Mouse (Mus musculus) forebrain, embryonic 14.5 days (tissue): ENCODE results near the gene Pgp. TPM values are rescaled to one million over a fixed set of nuclear protein-coding genes. Genes with fewer than 3 reads are reported as not detected.

Experiments used
- ATAC-seq: fragments of 200-750 bp; cut with Nextera tagmentation; 2 replicates; pipeline ENCODE4 v1.8.0; 2017; ENCODE audit warnings: mild to moderate bottlenecking, moderate library complexity
- DNase-seq: peaks from one replicate; pipeline ENCODE4 v3.0.0-alpha.2; 2015; ENCODE audit warnings: low spot score
- H3K27ac ChIP-seq: fragments of 300-500 bp; sonication (generic); 2 replicates; pipeline ENCODE4 v1.5.1; 2014; ENCODE audit warnings: low read depth, mild to moderate bottlenecking, control low read depth, low read length, moderate library complexity
- H3K27me3 ChIP-seq: fragments of 300-500 bp; sonication (generic); replicated peaks from 2 replicates; pipeline ENCODE4 v1.6.1; 2014; ENCODE audit warnings: low read length, control low read depth, mixed read lengths; ENCODE audit not compliant: control insufficient read depth, insufficient read depth
- H3K36me3 ChIP-seq: fragments of 300-500 bp; sonication (generic); 2 replicates; pipeline ENCODE4 v1.6.1; 2014; ENCODE audit warnings: low read length, control low read depth; ENCODE audit not compliant: control insufficient read depth, insufficient read depth
- H3K4me1 ChIP-seq: fragments of 300-500 bp; sonication (generic); 2 replicates; pipeline ENCODE4 v1.6.1; 2014; ENCODE audit warnings: antibody characterized with exemption, low read length, control low read depth; ENCODE audit not compliant: control insufficient read depth, insufficient read depth
- H3K4me2 ChIP-seq: fragments of 300-500 bp; sonication (generic); 2 replicates; pipeline ENCODE4 v1.6.1; 2014; ENCODE audit warnings: mild to moderate bottlenecking, control low read depth, low read length
- H3K4me3 ChIP-seq: fragments of 300-500 bp; sonication (generic); 2 replicates; pipeline ENCODE4 v1.5.1; 2014; ENCODE audit warnings: low read depth, low read length, control low read depth
- H3K9ac ChIP-seq: fragments of 300-500 bp; sonication (generic); 2 replicates; pipeline ENCODE4 v1.6.1; 2014; ENCODE audit warnings: mild to moderate bottlenecking, low read length, control low read depth, moderate library complexity
- H3K9me3 ChIP-seq: fragments of 300-500 bp; sonication (generic); replicated peaks from 2 replicates; pipeline ENCODE4 v1.6.1; 2016; ENCODE audit warnings: low read length, control low read depth, mixed read lengths; ENCODE audit not compliant: control insufficient read depth
- WGBS: fragments of 180-500 bp; shearing (Covaris S2); extraction: QIAGEN DNeasy Blood & Tissue Kit; methylation state at CpG from one replicate; pipeline ENCODE4 v1.1.7; 2014; 5-methylcytosine and 5-hydroxymethylcytosine counted together
- polyA plus RNA-seq: library from polyadenylated mRNA; unstranded; fragments of >200 nt; fragmentation: Nextera tagmentation; extraction: Ambion mirVana; gene quantifications from 2 replicates; pipeline ENCODE4 v1.2.1, GENCODE M21; 2014

The Pgp gene
- polyA plus RNA-seq, 1 experiment from 2014 or later, result 54.7 TPM

DNA sequence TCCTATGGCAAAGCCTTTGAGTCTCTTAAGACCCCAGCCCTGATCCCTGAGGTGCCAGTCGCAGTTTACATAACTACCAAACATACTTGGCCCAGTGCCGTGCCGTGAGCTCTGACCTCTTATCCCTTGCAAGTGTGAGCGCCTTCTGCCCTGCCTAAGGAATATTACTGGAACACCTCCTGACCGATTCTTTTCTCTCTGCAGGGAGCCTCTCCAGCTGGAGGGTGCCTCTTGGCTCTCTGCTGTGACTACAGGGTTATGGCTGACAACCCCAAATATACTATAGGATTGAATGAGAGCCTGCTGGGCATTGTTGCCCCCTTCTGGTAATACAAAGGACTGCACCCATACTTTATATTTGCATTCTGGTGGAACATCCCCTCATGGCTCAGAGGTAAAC is 33.2 kb upstream of the Pgp start:
- 74% methylated on average over 5 of the region's 5 CpGs for WGBS
- Histone ChIP-seq H3K27me3 (no peaks in the 10 kb centered on the region), H3K4me3 (no peak overlapping the region), H3K4me1 (no peaks in the 10 kb centered on the region), H3K27ac (no peak overlapping the region), H3K9ac (no peak overlapping the region), H3K9me3 (no peaks in the 10 kb centered on the region), H3K4me2 (no peak overlapping the region), H3K36me3 (peaks cover 61% of the 10 kb centered on the region)
- DNase-seq (peak; percentile 62), ATAC-seq (0 out of 2 replicates have a peak, but pooled peaks have one; percentile 23)

DNA sequence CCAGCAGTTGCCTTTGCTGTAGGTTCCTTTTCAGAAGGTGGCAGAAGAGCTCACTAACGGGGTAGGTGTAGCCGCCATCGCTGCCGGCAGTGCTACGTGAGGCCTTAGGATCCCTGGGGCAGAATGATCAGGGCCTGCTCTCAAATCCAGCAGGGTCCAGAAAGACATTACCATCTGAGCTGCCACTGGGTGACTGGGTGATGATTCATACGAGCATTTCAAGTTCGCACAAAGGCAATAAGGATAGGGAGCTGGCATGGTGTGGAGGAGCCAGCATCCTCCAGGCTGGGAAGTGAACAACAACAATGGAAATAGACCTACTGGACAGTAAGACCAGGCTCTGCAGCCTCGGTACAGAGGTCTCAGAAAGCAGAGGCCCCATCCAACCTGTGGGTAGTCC is 29.8 kb upstream of the Pgp start:
- no peaks in the 10 kb centered on the region for H3K4me1 ChIP-seq
- DNase-seq, result no peak
- H3K27me3 ChIP-seq, result no peaks in the 10 kb centered on the region
- H3K9ac ChIP-seq, result no peak overlapping the region
- no peaks in the 10 kb centered on the region for H3K9me3 ChIP-seq
- no peak overlapping the region for H3K4me2 ChIP-seq
- no peak for ATAC-seq
- no peak overlapping the region for H3K27ac ChIP-seq
- no peak overlapping the region for H3K4me3 ChIP-seq
- 90% methylated on average over 8 of the region's 8 CpGs for WGBS
- H3K36me3 ChIP-seq, result peaks cover 88% of the 10 kb centered on the region

DNA sequence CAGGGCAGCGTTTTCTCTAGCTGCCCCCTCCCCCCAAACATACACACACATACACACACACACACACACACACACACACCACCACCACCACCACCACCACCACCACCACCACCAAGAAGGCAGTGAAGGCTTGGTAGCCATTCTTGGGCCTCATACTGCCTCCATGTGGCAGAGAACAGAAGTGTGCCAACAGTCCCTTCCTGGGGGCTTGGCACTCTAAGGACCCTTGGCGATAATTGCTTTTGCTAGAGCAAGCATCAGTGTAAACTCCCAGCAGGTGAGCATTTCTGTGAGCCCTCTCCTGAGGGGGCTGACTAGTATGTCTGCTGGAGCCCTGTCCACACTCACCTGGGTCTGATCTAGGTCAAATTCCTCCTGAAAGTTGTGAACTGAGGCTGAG is 29.0 kb upstream of the Pgp start:
- Histone ChIP-seq H3K9ac (no peak overlapping the region), H3K4me1 (no peaks in the 10 kb centered on the region), H3K27me3 (no peaks in the 10 kb centered on the region), H3K36me3 (peaks cover 93% of the 10 kb centered on the region), H3K4me2 (no peak overlapping the region), H3K4me3 (no peak overlapping the region), H3K9me3 (no peaks in the 10 kb centered on the region), H3K27ac (no peak overlapping the region)
- WGBS, result 66% methylated on average over 2 of the region's 2 CpGs
- DNase-seq, result peak; percentile 17
- no peak for ATAC-seq

DNA sequence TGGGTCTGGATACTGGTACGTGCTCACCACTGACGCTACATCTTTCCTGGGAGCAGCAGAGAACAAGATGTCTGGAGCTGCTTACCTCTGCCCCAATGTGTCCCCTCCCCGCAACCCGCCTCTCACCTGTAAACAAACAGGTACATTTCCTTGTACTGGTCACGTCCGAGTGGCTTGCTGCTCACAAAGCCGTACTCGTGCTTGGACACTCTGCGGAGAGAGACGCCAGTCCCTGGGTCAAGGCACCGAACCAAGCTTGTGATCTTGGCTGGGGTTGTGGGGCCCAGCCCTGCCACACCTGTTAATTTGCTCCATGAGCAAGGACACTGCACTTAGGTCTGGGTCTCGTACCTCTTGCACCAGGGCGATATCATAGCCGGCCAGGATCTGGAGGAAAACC is 28.1 kb upstream of the Pgp start:
- ATAC-seq (no peak), DNase-seq (no peak)
- 91% methylated on average over 14 of the region's 14 CpGs for whole genome bisulfite sequencing
- H3K4me3 ChIP-seq, result no peak overlapping the region
- no peaks in the 10 kb centered on the region for H3K4me1 ChIP-seq
- no peaks in the 10 kb centered on the region for H3K27me3 ChIP-seq
- no peak overlapping the region for H3K9ac ChIP-seq
- H3K36me3 ChIP-seq, result peaks cover 98% of the 10 kb centered on the region
- H3K4me2 ChIP-seq, result no peak overlapping the region
- H3K27ac ChIP-seq, result no peak overlapping the region
- H3K9me3 ChIP-seq, result no peaks in the 10 kb centered on the region

DNA sequence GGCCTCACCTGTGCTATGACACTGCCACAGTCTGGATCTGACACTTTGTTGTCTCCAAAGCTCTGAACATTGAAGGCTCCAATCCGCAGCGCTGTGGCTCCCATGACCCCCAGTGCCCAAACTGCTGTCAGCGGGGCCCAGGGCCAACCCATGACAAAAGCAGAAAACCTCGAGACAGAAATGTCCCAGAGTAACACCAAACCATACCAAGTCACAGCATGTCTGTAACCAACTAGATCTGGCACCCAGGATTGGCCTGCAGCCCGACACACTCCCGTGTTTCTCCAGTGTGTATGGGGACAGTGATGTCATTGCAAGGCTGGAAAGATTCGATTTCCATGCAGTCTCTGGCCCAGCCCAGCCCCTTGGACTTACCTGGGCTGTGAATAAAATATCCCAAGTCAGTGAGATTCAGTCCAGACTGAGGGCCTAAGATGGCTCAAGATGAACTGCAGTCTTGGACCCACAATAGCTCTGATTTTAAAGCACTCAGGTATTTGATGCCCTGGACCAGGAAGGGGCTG is 27.5 kb upstream of the Pgp start, which contains the start of gene Dnase1l2:
Gene Dnase1l2, minus strand, starts transcription at position 474 of the 524 bp plus-strand sequence.
- Histone ChIP-seq H3K9ac (no peak within 1 kb of the TSS), H3K9me3 (no peaks in the 10 kb centered on the region), H3K4me2 (no peak within 1 kb of the TSS), H3K4me1 (no peaks in the 10 kb centered on the region), H3K27me3 (no peaks in the 10 kb centered on the region), H3K36me3 (peaks cover 99% of the 10 kb centered on the region), H3K27ac (no peak within 1 kb of the TSS), H3K4me3 (no peak within 1 kb of the TSS)
- ATAC-seq (no peak), DNase-seq (no peak)
- 79% methylated on average over 7 of the region's 7 CpGs for WGBS

DNA sequence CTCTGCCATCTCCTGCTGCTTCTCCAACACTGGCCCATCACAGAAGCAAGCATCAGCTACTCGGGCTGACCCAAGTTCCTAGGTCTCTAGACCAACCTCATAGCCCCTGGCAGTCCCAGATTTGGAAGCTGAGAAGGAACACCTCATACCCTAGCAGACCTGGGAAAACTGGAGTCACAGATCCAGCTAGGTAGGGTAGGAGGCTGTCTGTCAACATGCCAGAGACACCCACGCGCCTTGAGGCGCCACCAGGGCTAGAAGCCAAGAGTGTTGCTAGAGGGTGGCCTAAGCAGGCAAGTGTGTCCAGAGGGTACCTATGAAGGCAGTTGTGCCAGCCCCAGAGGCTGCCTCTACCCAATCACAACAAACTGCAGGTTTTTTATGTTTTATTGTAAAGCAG is 26.8 kb upstream of the Pgp start:
- Histone ChIP-seq H3K36me3 (peaks cover 99% of the 10 kb centered on the region), H3K27ac (no peak overlapping the region), H3K9me3 (no peaks in the 10 kb centered on the region), H3K9ac (no peak overlapping the region), H3K4me1 (no peaks in the 10 kb centered on the region), H3K4me3 (no peak overlapping the region), H3K4me2 (no peak overlapping the region), H3K27me3 (no peaks in the 10 kb centered on the region)
- 89% methylated on average over 4 of the region's 4 CpGs for WGBS
- ATAC-seq (no peak), DNase-seq (no peak)

DNA sequence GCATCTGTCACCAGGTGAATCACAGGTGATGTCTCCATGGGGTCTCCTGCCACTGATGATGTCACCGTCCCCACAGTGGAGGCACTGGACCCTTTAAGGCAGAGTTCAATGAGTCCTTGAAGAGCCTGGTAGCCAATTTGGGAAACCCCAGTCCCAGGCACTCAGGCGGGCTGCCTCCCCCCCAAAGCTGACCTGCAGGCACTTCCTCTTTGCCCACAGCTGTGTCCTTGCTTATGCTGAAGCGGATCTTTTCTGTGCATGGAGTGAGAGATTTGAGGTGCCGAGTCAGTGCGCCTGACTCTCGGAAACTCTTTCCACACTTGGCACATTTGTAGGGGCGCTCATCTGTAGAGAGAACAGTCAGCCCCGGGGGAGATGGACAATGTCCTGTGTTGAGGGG is 23.6 kb upstream of the Pgp start:
- DNase-seq, result no peak
- Histone ChIP-seq H3K9ac (no peak overlapping the region), H3K9me3 (no peaks in the 10 kb centered on the region), H3K27ac (no peak overlapping the region), H3K4me1 (no peaks in the 10 kb centered on the region), H3K36me3 (peaks cover 98% of the 10 kb centered on the region), H3K27me3 (no peaks in the 10 kb centered on the region), H3K4me2 (no peak overlapping the region), H3K4me3 (no peak overlapping the region)
- 95% methylated on average over 8 of the region's 8 CpGs for WGBS
- no peak for ATAC-seq

DNA sequence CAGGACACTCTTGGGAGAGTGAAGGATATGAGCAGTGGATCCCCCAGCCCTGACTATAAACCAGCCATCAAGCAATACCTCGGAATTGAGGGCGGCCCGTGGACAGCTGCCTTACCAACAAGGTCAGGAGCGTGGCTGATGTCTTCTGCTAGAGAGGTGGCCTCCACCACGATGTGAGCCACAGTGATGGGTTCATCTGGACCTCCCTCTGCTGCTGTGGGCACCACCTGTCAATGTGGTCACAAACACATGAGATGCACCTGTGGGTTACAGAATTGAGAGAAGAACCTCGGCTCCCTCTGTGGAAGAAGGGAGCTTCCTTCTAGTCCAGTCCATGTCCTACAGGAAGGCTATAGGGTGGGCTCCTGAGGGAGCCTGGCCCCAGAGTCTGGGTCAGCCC is 20.7 kb upstream of the Pgp start:
- no peak overlapping the region for H3K4me2 ChIP-seq
- no peak overlapping the region for H3K4me3 ChIP-seq
- ATAC-seq (no peak), DNase-seq (no peak)
- H3K9ac ChIP-seq, result no peak overlapping the region
- no peak overlapping the region for H3K27ac ChIP-seq
- no peaks in the 10 kb centered on the region for H3K27me3 ChIP-seq
- WGBS, result 87% methylated on average over 6 of the region's 6 CpGs
- peaks cover 8% of the 10 kb centered on the region for H3K4me1 ChIP-seq
- no peaks in the 10 kb centered on the region for H3K9me3 ChIP-seq
- H3K36me3 ChIP-seq, result peaks cover 70% of the 10 kb centered on the region

DNA sequence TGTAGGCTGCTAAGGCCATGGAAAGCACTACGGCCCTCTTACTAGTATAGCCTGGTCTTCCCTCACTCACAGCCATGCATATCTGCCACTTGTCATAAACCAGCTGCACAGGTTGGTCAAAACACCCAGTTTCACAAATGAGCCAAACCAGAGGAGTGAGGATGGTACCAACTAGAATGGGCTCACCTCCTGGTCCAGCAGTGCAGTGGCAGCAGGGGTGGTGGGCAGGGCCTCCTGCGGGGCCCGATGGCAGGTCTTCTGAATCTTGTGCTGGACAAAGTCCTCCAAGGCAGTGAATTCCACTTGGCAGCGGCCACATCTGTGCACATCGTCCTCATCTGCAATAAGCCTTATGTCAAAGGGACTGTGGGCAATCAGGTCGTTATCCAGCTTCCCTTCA is 19.0 kb upstream of the Pgp start:
- H3K27me3 ChIP-seq, result no peaks in the 10 kb centered on the region
- H3K27ac ChIP-seq, result no peak overlapping the region
- no peaks in the 10 kb centered on the region for H3K9me3 ChIP-seq
- H3K36me3 ChIP-seq, result peaks cover 53% of the 10 kb centered on the region
- 97% methylated on average over 6 of the region's 6 CpGs for WGBS
- H3K4me2 ChIP-seq, result no peak overlapping the region
- no peak overlapping the region for H3K9ac ChIP-seq
- H3K4me1 ChIP-seq, result peaks cover 8% of the 10 kb centered on the region
- DNase-seq (no peak), ATAC-seq (no peak)
- H3K4me3 ChIP-seq, result no peak overlapping the region
